13 mouse cellular contexts compared by ENCODE assay signal in the genomic region with DNA sequence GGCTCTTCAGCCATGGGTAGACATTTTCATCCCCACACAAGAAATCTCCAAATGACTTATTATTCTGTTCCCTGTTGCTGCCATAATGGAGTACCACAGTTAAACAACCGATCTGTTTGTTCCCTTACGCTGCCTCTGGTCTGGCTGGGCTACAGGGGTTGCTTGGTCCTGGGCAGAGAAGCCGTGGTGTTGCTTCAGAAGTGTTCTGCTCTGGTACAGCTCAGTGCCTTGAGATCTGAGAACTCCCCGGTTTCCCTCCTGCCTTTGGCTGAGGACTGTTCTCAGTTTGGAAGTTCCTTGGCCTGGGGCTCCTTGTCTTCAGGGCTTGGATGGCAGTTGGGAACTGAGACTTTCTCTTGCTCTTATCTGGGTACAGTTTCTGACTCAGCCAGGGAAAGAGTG. TPM values are rescaled to one million over a fixed set of nuclear protein-coding genes. Genes with fewer than 3 reads are reported as not detected.
DNase-seq lines count a peak whose midpoint lies in the region; ATAC-seq and TF ChIP-seq lines count a peak whose summit lies in the region.
"Had no signal": no experiment of that assay in that cellular context is flagged by ENCODE, and none has a peak within 500 bp of the region (broad histone marks: within the 10 kb centered on the region; RNA-seq: fewer than 3 reads in every experiment).

No protein-coding gene starts in this region.

- H3K27ac ChIP-seq in heart, embryonic 14.5 days (replicated peaks in 1 of 2; ENCODE audit: control insufficient read depth in 1 of 2, insufficient read depth in 1 of 2, low read depth in 2 of 2, low read length in 2 of 2): peak overlapping the region in 1 of 2 experiments; percentile 45; a peak in 2 of 4 replicates
- no peak overlapping the region for H3K27ac ChIP-seq in heart, embryonic 11.5 days (ENCODE audit: low read depth, low read length)
- H3K27ac ChIP-seq in lung, postnatal 0 days (ENCODE audit: low read length): peak overlapping the region; percentile 68
- peak overlapping the region; percentile 24; the same call in 1 of the 2 replicates for H3K27ac ChIP-seq in limb, embryonic 15.5 days
- H3K27ac ChIP-seq in stomach, postnatal 0 days (replicated peaks): peak overlapping the region; percentile 35
- no peak overlapping the region for H3K27ac ChIP-seq in midbrain, embryonic 16.5 days (ENCODE audit: low read length)
- H3K27ac ChIP-seq: forebrain, embryonic 12.5 days had no signal

- H3K4me3 ChIP-seq in heart, embryonic 14.5 days (ENCODE audit: control insufficient read depth in 1 of 2, insufficient read depth in 1 of 2, low read depth in 1 of 2, low read length in 2 of 2): no peak overlapping the region
- no peak overlapping the region for H3K4me3 ChIP-seq in heart, embryonic 11.5 days (ENCODE audit: low read depth, low read length)
- no peak overlapping the region for H3K4me3 ChIP-seq in lung, postnatal 0 days (ENCODE audit: low read depth, low read length)
- no peak overlapping the region for H3K4me3 ChIP-seq in limb, embryonic 15.5 days
- no peak overlapping the region for H3K4me3 ChIP-seq in stomach, postnatal 0 days (ENCODE audit: low read depth, low read length)
- H3K4me3 ChIP-seq in midbrain, embryonic 16.5 days (ENCODE audit: low read depth, low read length): no peak overlapping the region
- H3K4me3 ChIP-seq: forebrain, embryonic 12.5 days had no signal

- no peak for DNase-seq in lung, postnatal 0 days (ENCODE audit: low spot score)
- no peak for DNase-seq in lung, postnatal 36 days
- no peak for DNase-seq in stomach, postnatal 0 days (ENCODE audit: low spot score)
- DNase-seq: gastrocnemius, postnatal 10 days; kidney, adult 11 months; lung, adult 2 months had no signal

- no peak for TF ChIP-seq CTCF in lung, postnatal 0 days (IDR thresholded peaks at IDR 0.05)
- TF ChIP-seq CTCF in stomach, postnatal 0 days (IDR thresholded peaks at IDR 0.05; ENCODE audit: low read depth): no peak

- H3K9ac ChIP-seq in heart, embryonic 14.5 days (ENCODE audit: low read length): no peak overlapping the region
- no peak overlapping the region for H3K9ac ChIP-seq in heart, embryonic 11.5 days (ENCODE audit: low read depth, low read length)
- no peak overlapping the region for H3K9ac ChIP-seq in lung, postnatal 0 days (replicated peaks; ENCODE audit: low read depth)
- no peak overlapping the region for H3K9ac ChIP-seq in limb, embryonic 15.5 days
- no peak overlapping the region for H3K9ac ChIP-seq in stomach, postnatal 0 days (ENCODE audit: low read length)
- H3K9ac ChIP-seq in midbrain, embryonic 16.5 days (ENCODE audit: low read depth, low read length): no peak overlapping the region
- H3K9ac ChIP-seq: forebrain, embryonic 12.5 days had no signal

- WGBS in heart, embryonic 14.5 days: 58% methylated on average over 4 of the region's 4 CpGs
- WGBS in heart, embryonic 11.5 days (ENCODE audit: insufficient replicate concordance): 63% methylated on average over 4 of the region's 4 CpGs
- 47% methylated on average over 4 of the region's 4 CpGs for WGBS in lung, postnatal 0 days
- WGBS in limb, embryonic 15.5 days: 58% methylated on average over 4 of the region's 4 CpGs
- 45% methylated on average over 4 of the region's 4 CpGs for WGBS in stomach, postnatal 0 days
- 75% methylated on average over 4 of the region's 4 CpGs for WGBS in midbrain, embryonic 16.5 days

- H3K9me3 ChIP-seq in heart, embryonic 14.5 days (ENCODE audit: control insufficient read depth, low read length): no peaks in the 10 kb centered on the region
- no peaks in the 10 kb centered on the region for H3K9me3 ChIP-seq in heart, embryonic 11.5 days (replicated peaks; ENCODE audit: control insufficient read depth, low read length)
- no peaks in the 10 kb centered on the region for H3K9me3 ChIP-seq in lung, postnatal 0 days (ENCODE audit: low read length)
- H3K9me3 ChIP-seq in limb, embryonic 15.5 days: no peaks in the 10 kb centered on the region
- H3K9me3 ChIP-seq in stomach, postnatal 0 days (ENCODE audit: control insufficient read depth, low read length): no peaks in the 10 kb centered on the region
- H3K9me3 ChIP-seq in midbrain, embryonic 16.5 days (replicated peaks; ENCODE audit: control insufficient read depth, low read length, poor library complexity, severe bottlenecking): no peaks in the 10 kb centered on the region
- H3K9me3 ChIP-seq: forebrain, embryonic 12.5 days; megakaryocyte, embryonic 14.5 days had no signal

- no peaks in the 10 kb centered on the region for H3K36me3 ChIP-seq in heart, embryonic 14.5 days (ENCODE audit: control insufficient read depth, insufficient read depth, low read length)
- H3K36me3 ChIP-seq in heart, embryonic 11.5 days (ENCODE audit: control insufficient read depth, insufficient read depth, low read length): no peaks in the 10 kb centered on the region
- H3K36me3 ChIP-seq in lung, postnatal 0 days (ENCODE audit: insufficient read depth, low read length): no peaks in the 10 kb centered on the region
- no peaks in the 10 kb centered on the region for H3K36me3 ChIP-seq in limb, embryonic 15.5 days
- no peaks in the 10 kb centered on the region for H3K36me3 ChIP-seq in stomach, postnatal 0 days (ENCODE audit: control insufficient read depth, insufficient read depth, low read length)
- no peaks in the 10 kb centered on the region for H3K36me3 ChIP-seq in midbrain, embryonic 16.5 days (ENCODE audit: control insufficient read depth, insufficient read depth, low read length)
- H3K36me3 ChIP-seq: forebrain, embryonic 12.5 days had no signal

- no peak for ATAC-seq in heart, embryonic 14.5 days (ENCODE audit: insufficient number of reproducible peaks, insufficient read depth, low FRiP score, low read depth)
- ATAC-seq in heart, embryonic 11.5 days (replicated peaks; ENCODE audit: insufficient number of reproducible peaks, low FRiP score, low TSS enrichment): no peak
- ATAC-seq in lung, postnatal 0 days: no peak
- no peak for ATAC-seq in limb, embryonic 15.5 days (ENCODE audit: insufficient number of reproducible peaks, low FRiP score, low TSS enrichment, low read depth)
- no peak for ATAC-seq in stomach, postnatal 0 days (ENCODE audit: low FRiP score, low TSS enrichment)
- ATAC-seq in midbrain, embryonic 16.5 days: no peak
- ATAC-seq: activated CD4-positive, CD25-positive, alpha-beta regulatory T cell, adult 4 months had no signal

- H3K4me1 ChIP-seq in heart, embryonic 14.5 days (ENCODE audit: control insufficient read depth in 2 of 2, insufficient read depth in 2 of 2, low read length in 2 of 2): peaks cover 21 to 22% of the 10 kb centered on the region in 2 experiments
- H3K4me1 ChIP-seq in heart, embryonic 11.5 days (ENCODE audit: control insufficient read depth, insufficient read depth, low read length): peaks cover 8% of the 10 kb centered on the region
- H3K4me1 ChIP-seq in lung, postnatal 0 days (ENCODE audit: insufficient read depth, low read depth, low read length): peaks cover 7% of the 10 kb centered on the region; the same call in 1 of the 2 replicates
- H3K4me1 ChIP-seq in limb, embryonic 15.5 days: peaks cover 18% of the 10 kb centered on the region
- H3K4me1 ChIP-seq in stomach, postnatal 0 days (replicated peaks; ENCODE audit: control insufficient read depth, insufficient read depth): peaks cover 6% of the 10 kb centered on the region; the same call in 1 of the 2 replicates
- peaks cover 5% of the 10 kb centered on the region; the same call in 1 of the 2 replicates for H3K4me1 ChIP-seq in midbrain, embryonic 16.5 days (ENCODE audit: control insufficient read depth, insufficient read depth, low read length)

- H3K4me2 ChIP-seq in heart, embryonic 14.5 days (ENCODE audit: low read length): peak overlapping the region; percentile 21; the same call in 1 of the 2 replicates
- H3K4me2 ChIP-seq in heart, embryonic 11.5 days: no peak overlapping the region
- peak overlapping the region; percentile 1; the same call in 1 of the 2 replicates for H3K4me2 ChIP-seq in lung, postnatal 0 days (replicated peaks; ENCODE audit: low read depth, low read length)
- no peak overlapping the region for H3K4me2 ChIP-seq in limb, embryonic 15.5 days
- no peak overlapping the region for H3K4me2 ChIP-seq in stomach, postnatal 0 days (replicated peaks; ENCODE audit: low read depth)
- no peak overlapping the region for H3K4me2 ChIP-seq in midbrain, embryonic 16.5 days (ENCODE audit: low read length)
- H3K4me2 ChIP-seq: forebrain, embryonic 12.5 days had no signal

- H3K27me3 ChIP-seq in heart, embryonic 14.5 days (ENCODE audit: control insufficient read depth, insufficient read depth, low read length): no peaks in the 10 kb centered on the region
- H3K27me3 ChIP-seq in heart, embryonic 11.5 days (ENCODE audit: control insufficient read depth, insufficient read depth, low read length): no peaks in the 10 kb centered on the region
- no peaks in the 10 kb centered on the region for H3K27me3 ChIP-seq in lung, postnatal 0 days (replicated peaks; ENCODE audit: insufficient read depth, low read length)
- H3K27me3 ChIP-seq in limb, embryonic 15.5 days: no peaks in the 10 kb centered on the region
- no peaks in the 10 kb centered on the region for H3K27me3 ChIP-seq in stomach, postnatal 0 days (ENCODE audit: control insufficient read depth, insufficient read depth, low read length)
- H3K27me3 ChIP-seq in midbrain, embryonic 16.5 days (ENCODE audit: control insufficient read depth, insufficient read depth, low read depth, low read length): no peaks in the 10 kb centered on the region

- TF ChIP-seq EP300 in lung, postnatal 0 days (IDR thresholded peaks at IDR 0.05): no peak
- no peak for TF ChIP-seq EP300 in stomach, postnatal 0 days (optimal IDR thresholded peaks at IDR 0.05)

RNA-seq across cellular contexts. Expression of a gene that starts 3.5 kb away (rescaled TPM):
- polyA plus RNA-seq in heart, embryonic 14.5 days (2014; fragmentation: Nextera tagmentation; extraction: Ambion mirVana): 8.6 and 8.9 TPM in 2 replicates
- 4.8 and 6.2 TPM in 2 replicates for polyA plus RNA-seq in heart, embryonic 11.5 days (2014; fragmentation: Nextera tagmentation; extraction: Ambion mirVana)
- polyA plus RNA-seq in lung, postnatal 0 days (2015; fragmentation: Nextera tagmentation; extraction: Ambion mirVana): 44.8 and 45.8 TPM in 2 replicates
- 13.1 and 13.4 TPM in 2 replicates for polyA plus RNA-seq in limb, embryonic 15.5 days (2015; fragmentation: Nextera tagmentation; extraction: Ambion mirVana)
- polyA plus RNA-seq in stomach, postnatal 0 days (2015; fragmentation: Nextera tagmentation; extraction: Ambion mirVana): 11.8 and 12.3 TPM in 2 replicates
- 2.5 and 3.1 TPM in 2 replicates for polyA plus RNA-seq in midbrain, embryonic 16.5 days (2015; fragmentation: Nextera tagmentation; extraction: Ambion mirVana)

RNA-seq across cellular contexts. Expression of a gene that starts 57.5 kb away (rescaled TPM):
- polyA plus RNA-seq in heart, embryonic 14.5 days (2014; fragmentation: Nextera tagmentation; extraction: Ambion mirVana): 6.0 and 6.3 TPM in 2 replicates
- polyA plus RNA-seq in heart, embryonic 11.5 days (2014; fragmentation: Nextera tagmentation; extraction: Ambion mirVana): 4.7 and 5.6 TPM in 2 replicates
- polyA plus RNA-seq in lung, postnatal 0 days (2015; fragmentation: Nextera tagmentation; extraction: Ambion mirVana): 14.6 and 19.2 TPM in 2 replicates
- polyA plus RNA-seq in limb, embryonic 15.5 days (2015; fragmentation: Nextera tagmentation; extraction: Ambion mirVana): 24.6 and 27.1 TPM in 2 replicates
- 10.0 and 13.1 TPM in 2 replicates for polyA plus RNA-seq in stomach, postnatal 0 days (2015; fragmentation: Nextera tagmentation; extraction: Ambion mirVana)
- 3.8 and 5.1 TPM in 2 replicates for polyA plus RNA-seq in midbrain, embryonic 16.5 days (2015; fragmentation: Nextera tagmentation; extraction: Ambion mirVana)

Comparison
In these comparisons a context has a peak if more than half of its experiments do, and no peak if none do; other contexts are left out.
1. H3K4me2 ChIP-seq: peak in heart, embryonic 14.5 days (single experiment) and lung, postnatal 0 days (single experiment); none in heart, embryonic 11.5 days (single experiment), limb, embryonic 15.5 days (single experiment), stomach, postnatal 0 days (single experiment) and midbrain, embryonic 16.5 days (single experiment).
2. H3K27ac ChIP-seq: peak in lung, postnatal 0 days (single experiment), limb, embryonic 15.5 days (single experiment) and stomach, postnatal 0 days (single experiment); none in heart, embryonic 11.5 days (single experiment) and midbrain, embryonic 16.5 days (single experiment).